In genomic region chr11:69098762-69099091, GRCm38 (mm10) we compare ENCODE assay signal across 8 mouse cellular contexts. TPM values are rescaled to one million over a fixed set of nuclear protein-coding genes. Genes with fewer than 3 reads are reported as not detected.
DNase-seq lines count a peak whose midpoint lies in the region; ATAC-seq and TF ChIP-seq lines count a peak whose summit lies in the region.

No protein-coding gene starts in this region.

- TF ChIP-seq CTCF in CH12.LX (conservative IDR thresholded peaks at IDR 0.05 in 1 of 2, IDR thresholded peaks at IDR 0.05 in 1 of 2; ENCODE audit: low read depth in 2 of 2, low read length in 2 of 2): peak in 1 of 2 experiments; percentile 22; a peak in 2 of 4 replicates
- TF ChIP-seq CTCF in testis, adult 2 months (IDR thresholded peaks at IDR 0.05; ENCODE audit: control insufficient read depth, insufficient read depth, insufficient replicate concordance, low read depth, low read length): no peak

- WGBS in forebrain, embryonic 13.5 days: under 1% methylated on average over 19 of the region's 19 CpGs
- 1% methylated on average over 19 of the region's 19 CpGs for WGBS in neural tube, embryonic 14.5 days

- H3K4me1 ChIP-seq in CH12.LX (ENCODE audit: control insufficient read depth in 1 of 2, insufficient read depth in 2 of 2): peaks cover 20 to 64% of the 10 kb centered on the region in 2 experiments
- peaks cover 65% of the 10 kb centered on the region for H3K4me1 ChIP-seq in forebrain, embryonic 13.5 days
- peaks cover 29% of the 10 kb centered on the region for H3K4me1 ChIP-seq in neural tube, embryonic 14.5 days (ENCODE audit: control insufficient read depth, insufficient read depth, low read length)
- H3K4me1 ChIP-seq in testis, adult 2 months (ENCODE audit: control insufficient read depth, insufficient read depth, low read length): peaks cover 41% of the 10 kb centered on the region

- intact Hi-C loops in heart, postnatal 10 days (cut with DNase I): loop anchor here (10.0 kb wide), 1 partner anchor 316 kb away; the partner anchor contains the start of gene Kdm6b

- peak overlapping the region; percentile 76 for H3K9ac ChIP-seq in CH12.LX (ENCODE audit: insufficient read depth, low read depth)
- peak overlapping the region; percentile 76 for H3K9ac ChIP-seq in forebrain, embryonic 13.5 days
- H3K9ac ChIP-seq in neural tube, embryonic 14.5 days (replicated peaks; ENCODE audit: low read depth, low read length): peak overlapping the region; percentile 71

- peak overlapping the region; percentile 93 for H3K4me2 ChIP-seq in CH12.LX (ENCODE audit: insufficient read depth, low read depth, poor library complexity, severe bottlenecking)
- H3K4me2 ChIP-seq in forebrain, embryonic 13.5 days: peak overlapping the region; percentile 93
- H3K4me2 ChIP-seq in neural tube, embryonic 14.5 days (ENCODE audit: low read depth, low read length): peak overlapping the region; percentile 93

- H3K27me3 ChIP-seq in CH12.LX (replicated peaks): peaks cover 6% of the 10 kb centered on the region
- H3K27me3 ChIP-seq in forebrain, embryonic 13.5 days: no peaks in the 10 kb centered on the region
- H3K27me3 ChIP-seq in neural tube, embryonic 14.5 days (ENCODE audit: control insufficient read depth, insufficient read depth, low read length): no peaks in the 10 kb centered on the region
- H3K27me3 ChIP-seq in testis, adult 2 months (ENCODE audit: control insufficient read depth, insufficient read depth, low read length): no peaks in the 10 kb centered on the region

- peaks cover 22% of the 10 kb centered on the region for H3K79me2 ChIP-seq in CH12.LX (replicated peaks; ENCODE audit: control insufficient read depth, extremely low read depth, insufficient read depth, poor library complexity, severe bottlenecking)

- dilution Hi-C loops in CH12.LX (cut with MboI; ENCODE audit: extremely low pct_ligation_motif_present, extremely low pct_unique_long_range_greater_than_20kb, low sequenced_read_pairs): no loop called here

- no peaks in the 10 kb centered on the region for H3K9me3 ChIP-seq in CH12.LX (replicated peaks; ENCODE audit: low read length)
- no peaks in the 10 kb centered on the region for H3K9me3 ChIP-seq in forebrain, embryonic 13.5 days (replicated peaks)
- H3K9me3 ChIP-seq in neural tube, embryonic 14.5 days (ENCODE audit: control insufficient read depth, low read length): no peaks in the 10 kb centered on the region

- TF ChIP-seq EP300 in CH12.LX (IDR thresholded peaks at IDR 0.05; ENCODE audit: low read length): no peak

- H3K27ac ChIP-seq in CH12.LX (ENCODE audit: insufficient read depth, low read depth): peak overlapping the region; percentile 75
- H3K27ac ChIP-seq in forebrain, embryonic 13.5 days: peak overlapping the region; percentile 91
- H3K27ac ChIP-seq in neural tube, embryonic 14.5 days (ENCODE audit: low read depth, low read length): peak overlapping the region; percentile 76
- H3K27ac ChIP-seq in testis, adult 2 months (ENCODE audit: control insufficient read depth, insufficient read depth, low read depth, low read length): peak overlapping the region; percentile 100

- no peak for TF ChIP-seq RAD21 in CH12.LX (IDR thresholded peaks at IDR 0.05; ENCODE audit: low read depth, low read length)

- no peak for ATAC-seq in forebrain, embryonic 13.5 days
- peak; percentile 7; the same call in 1 of the 2 replicates for ATAC-seq in neural tube, embryonic 14.5 days (ENCODE audit: low read depth)

- in situ Hi-C loops in CH12.LX (cut with MboI; ENCODE audit: low pct_ligation_motif_present, low pct_unique_long_range_greater_than_20kb, low sequenced_read_pairs): loop anchor here (25.0 kb wide), 1 partner anchor 914 kb away; the partner anchor contains the start of genes Acadvl, Dlg4 and Dvl2

- H3K4me3 ChIP-seq in CH12.LX (replicated peaks in 1 of 3; ENCODE audit: low read depth in 2 of 3, low read length in 2 of 3, poor library complexity in 1 of 3): peak overlapping the region; percentile 67 to 94 (median 75)
- peak overlapping the region; percentile 53 for H3K4me3 ChIP-seq in forebrain, embryonic 13.5 days
- peak overlapping the region; percentile 48 for H3K4me3 ChIP-seq in neural tube, embryonic 14.5 days (ENCODE audit: low read depth, low read length)
- peak overlapping the region; percentile 99 for H3K4me3 ChIP-seq in testis, adult 2 months (ENCODE audit: control insufficient read depth, low read depth, low read length)

- peaks cover 30 to 32% of the 10 kb centered on the region in 2 experiments for H3K36me3 ChIP-seq in CH12.LX (replicated peaks in 1 of 2; ENCODE audit: control insufficient read depth in 1 of 2, insufficient read depth in 1 of 2, low read length in 1 of 2)
- peaks cover 32% of the 10 kb centered on the region for H3K36me3 ChIP-seq in forebrain, embryonic 13.5 days (ENCODE audit: poor library complexity, severe bottlenecking)
- peaks cover 27% of the 10 kb centered on the region for H3K36me3 ChIP-seq in neural tube, embryonic 14.5 days (ENCODE audit: control insufficient read depth, insufficient read depth, low read length)
- peaks cover 6% of the 10 kb centered on the region for H3K36me3 ChIP-seq in testis, adult 2 months (ENCODE audit: control insufficient read depth, insufficient read depth, low read length)

- peak; percentile 80 for TF ChIP-seq POLR2A in CH12.LX (IDR thresholded peaks at IDR 0.05; ENCODE audit: low read depth, low read length)
- TF ChIP-seq POLR2A in testis, adult 2 months (IDR thresholded peaks at IDR 0.05; ENCODE audit: control insufficient read depth, low read depth, low read length): peak; percentile 78

- peak; percentile 99 for DNase-seq in CH12.LX (ENCODE audit: extremely low read depth)
- DNase-seq in c-Kit-positive CD71-positive TER-119-negative erythroid progenitor cells, embryonic 14.5 days (ENCODE audit: low read depth): peak; percentile 94
- DNase-seq in heart, postnatal 10 days: peak; percentile 98
- DNase-seq in layer of hippocampus, adult 18-20 months (ENCODE audit: low spot score in 2 of 2): peak; percentile 92 to 98
- DNase-seq in lung, adult 18-20 months: peak; percentile 98 to 99

TF ChIP-seq in CH12.LX, 34 proteins besides CTCF, POLR2A, EP300 and RAD21 (continues in another document):
- TF ChIP-seq USF2 (conservative IDR thresholded peaks at IDR 0.05; ENCODE audit: low read depth, low read length) (no peak), KAT2A (IDR thresholded peaks at IDR 0.05; ENCODE audit: insufficient replicate concordance, low read length) (no peak), NRF1 (IDR thresholded peaks at IDR 0.05; ENCODE audit: low read depth, low read length) (no peak), MXI1 (IDR thresholded peaks at IDR 0.05; ENCODE audit: low read depth, low read length) (peak; percentile 98), E2F4 (IDR thresholded peaks at IDR 0.05; ENCODE audit: insufficient replicate concordance, low read depth, low read length) (no peak), CHD2 (IDR thresholded peaks at IDR 0.05; ENCODE audit: low read length) (no peak; the same call in 1 of the 2 replicates)

RNA-seq across cellular contexts. Expression of gene Per1, which starts 3.7 kb away (rescaled TPM):
- total RNA-seq in CH12.LX (2012; rRNA removed): 11.5 and 11.8 TPM in 2 replicates
- 2.8 and 3.2 TPM in 2 replicates for total RNA-seq in CH12.LX (2014; rRNA removed)
- 37.9 and 38.3 TPM in 2 replicates for polyA plus RNA-seq in CH12.LX (2012; ENCODE audit: insufficient read length, low read depth)
- polyA plus RNA-seq in forebrain, embryonic 13.5 days (2015; fragmentation: Nextera tagmentation; extraction: Ambion mirVana): 6.0 and 6.4 TPM in 2 replicates
- 100 to 1,000 TPM in 1 of 2 experiments, 10 to 100 TPM in 1; 61.4 to 101 TPM for total RNA-seq in heart, postnatal 10 days (2021)
- total RNA-seq in layer of hippocampus, adult 18-20 months (2021): 100 to 1,000 TPM in 1 of 2 experiments, 10 to 100 TPM in 1; 92.9 to 115 TPM
- polyA plus RNA-seq in neural tube, embryonic 14.5 days (2014; fragmentation: Nextera tagmentation; extraction: Ambion mirVana): 6.5 and 9.4 TPM in 2 replicates
- 103 and 106 TPM in 2 replicates for polyA plus RNA-seq in testis, adult 2 months (2012; rRNA removed)

RNA-seq across cellular contexts. Expression of gene Vamp2, which starts 10.4 kb away (rescaled TPM):
- total RNA-seq in CH12.LX (2012; rRNA removed) (8.0 and 8.2 TPM in 2 replicates), CH12.LX (2014; rRNA removed) (1.3 and 1.4 TPM in 2 replicates)
- polyA plus RNA-seq in CH12.LX (2012; ENCODE audit: insufficient read length, low read depth): 26.0 and 26.7 TPM in 2 replicates
- polyA plus RNA-seq in forebrain, embryonic 13.5 days (2015; fragmentation: Nextera tagmentation; extraction: Ambion mirVana): 110 and 124 TPM in 2 replicates
- total RNA-seq in heart, postnatal 10 days (2021): 10 to 100 TPM; 71.1 to 85.8 TPM
- total RNA-seq in layer of hippocampus, adult 18-20 months (2021): 1,000 to 10,000 TPM in 1 of 2 experiments, 100 to 1,000 TPM in 1; 995 to 1,010 TPM
- 337 and 385 TPM in 2 replicates for polyA plus RNA-seq in neural tube, embryonic 14.5 days (2014; fragmentation: Nextera tagmentation; extraction: Ambion mirVana)
- polyA plus RNA-seq in testis, adult 2 months (2012; rRNA removed): 36.3 and 43.1 TPM in 2 replicates

RNA-seq across cellular contexts. Expression of gene Hes7, which starts 21.5 kb away (rescaled TPM):
- 0.04 TPM in 1 of 2 replicates, not detected in the other for total RNA-seq in CH12.LX (2012; rRNA removed)
- not detected in 2 replicates for total RNA-seq in CH12.LX (2014; rRNA removed)
- not detected in 2 replicates for polyA plus RNA-seq in CH12.LX (2012; ENCODE audit: insufficient read length, low read depth)
- 0.12 and 0.21 TPM in 2 replicates for polyA plus RNA-seq in forebrain, embryonic 13.5 days (2015; fragmentation: Nextera tagmentation; extraction: Ambion mirVana)
- under 1 TPM; 0.17 to 0.34 TPM for total RNA-seq in heart, postnatal 10 days (2021)
- 1 to 10 TPM; 1.1 to 1.6 TPM for total RNA-seq in layer of hippocampus, adult 18-20 months (2021)
- polyA plus RNA-seq in neural tube, embryonic 14.5 days (2014; fragmentation: Nextera tagmentation; extraction: Ambion mirVana): 0.43 and 0.52 TPM in 2 replicates
- 0.17 TPM in 2 replicates for polyA plus RNA-seq in testis, adult 2 months (2012; rRNA removed)

RNA-seq across cellular contexts. Expression of gene 9130213A22Rik, which starts 23.7 kb away (rescaled TPM):
- total RNA-seq in CH12.LX (2012; rRNA removed) (not detected in 2 replicates), CH12.LX (2014; rRNA removed) (not detected in 2 replicates)
- polyA plus RNA-seq in CH12.LX (2012; ENCODE audit: insufficient read length, low read depth): not detected in 2 replicates
- 0.21 and 0.34 TPM in 2 replicates for polyA plus RNA-seq in forebrain, embryonic 13.5 days (2015; fragmentation: Nextera tagmentation; extraction: Ambion mirVana)
- total RNA-seq in heart, postnatal 10 days (2021): under 1 TPM; 0.42 to 0.60 TPM
- 1 to 10 TPM; 1.3 to 1.6 TPM for total RNA-seq in layer of hippocampus, adult 18-20 months (2021)
- 0.33 and 0.48 TPM in 2 replicates for polyA plus RNA-seq in neural tube, embryonic 14.5 days (2014; fragmentation: Nextera tagmentation; extraction: Ambion mirVana)
- polyA plus RNA-seq in testis, adult 2 months (2012; rRNA removed): 0.24 and 0.28 TPM in 2 replicates

RNA-seq across cellular contexts. Expression of gene Aloxe3, which starts 27.0 kb away (rescaled TPM):
- total RNA-seq in CH12.LX (2012; rRNA removed) (0.13 TPM in 1 of 2 replicates, not detected in the other), CH12.LX (2014; rRNA removed) (not detected in 2 replicates)
- polyA plus RNA-seq in CH12.LX (2012; ENCODE audit: insufficient read length, low read depth): 0.19 and 0.23 TPM in 2 replicates
- 1.5 TPM in 1 of 2 replicates, not detected in the other for polyA plus RNA-seq in forebrain, embryonic 13.5 days (2015; fragmentation: Nextera tagmentation; extraction: Ambion mirVana)
- total RNA-seq in heart, postnatal 10 days (2021): not detected
- total RNA-seq in layer of hippocampus, adult 18-20 months (2021): 1 to 10 TPM; 8.6 to 9.1 TPM
- polyA plus RNA-seq in neural tube, embryonic 14.5 days (2014; fragmentation: Nextera tagmentation; extraction: Ambion mirVana): 2.2 and 5.0 TPM in 2 replicates
- polyA plus RNA-seq in testis, adult 2 months (2012; rRNA removed): 6.1 and 7.0 TPM in 2 replicates

Comparison
In these comparisons a context has a peak if more than half of its experiments do, and no peak if none do; other contexts are left out.
1. H3K4me3 ChIP-seq: peak in every context shown above with its lines; median percentile 99 in testis, adult 2 months; 75 in CH12.LX; 53 in forebrain, embryonic 13.5 days; 48 in neural tube, embryonic 14.5 days.